Mouse (Mus musculus) heart, adult 2 months (tissue): ENCODE measurements around the gene Gjb5. TPM values are rescaled to one million over a fixed set of nuclear protein-coding genes. Genes with fewer than 3 reads are reported as not detected.

ENCODE experiments used
- DNase-seq, 2 experiments: peaks; one replicate each; pipeline ENCODE4 v3.0.0; 2021
- H3K27ac ChIP-seq: fragments of 200-600 bp; 2 replicates; pipeline ENCODE4 v1.8.1; 2022
- H3K27me3 ChIP-seq: fragments of 200-500 bp; 2 replicates; pipeline ENCODE4 v1.6.1; 2012; ENCODE audit warnings: mild to moderate bottlenecking, low read length, inconsistent platforms, mixed read lengths; ENCODE audit not compliant: control insufficient read depth, insufficient read depth
- H3K36me3 ChIP-seq: fragments of 200-500 bp; 2 replicates; pipeline ENCODE4 v1.6.1; 2012; ENCODE audit warnings: low read length, inconsistent platforms; ENCODE audit not compliant: control insufficient read depth, insufficient read depth
- H3K4me1 ChIP-seq: fragments of 200-500 bp; 2 replicates; pipeline ENCODE4 v1.6.1; 2011; ENCODE audit warnings: low read length; ENCODE audit not compliant: control insufficient read depth, insufficient read depth
- H3K4me3 ChIP-seq: fragments of 200-600 bp; 2 replicates; pipeline ENCODE4 v1.8.1; 2022
- H3K79me2 ChIP-seq: fragments of 200-500 bp; replicated peaks from 2 replicates; pipeline ENCODE4 v1.6.1; 2012; ENCODE audit warnings: mild to moderate bottlenecking, inconsistent platforms, low read length, moderate library complexity, mixed read lengths; ENCODE audit not compliant: control insufficient read depth, insufficient read depth
- H3K9ac ChIP-seq: fragments of 200-500 bp; 2 replicates; pipeline ENCODE4 v1.6.1; 2012; ENCODE audit warnings: low read depth, mild to moderate bottlenecking, control low read depth, inconsistent platforms, low read length, mixed read lengths
- CTCF ChIP-seq: fragments of 200-600 bp; IDR thresholded peaks from 2 replicates; pipeline ENCODE4 v1.8.1; 2022; ENCODE audit warnings: antibody characterized with exemption, mild to moderate bottlenecking, moderate library complexity
- EP300 ChIP-seq: fragments of 200-500 bp; IDR thresholded peaks from 2 replicates; pipeline ENCODE4 v1.6.1; 2011; ENCODE audit warnings: low read depth, low read length, control low read depth; ENCODE audit not compliant: insufficient read depth
- POLR2A ChIP-seq: fragments of 200-500 bp; IDR thresholded peaks from 2 replicates; pipeline ENCODE4 v1.6.1; 2011; ENCODE audit warnings: mild to moderate bottlenecking, low read depth, low read length, control low read depth; ENCODE audit not compliant: insufficient read depth
- WGBS: fragments of 180-500 bp; shearing (Covaris S2); methylation state at CpG from one replicate; pipeline ENCODE4 v1.1.7; 2018; 5-methylcytosine and 5-hydroxymethylcytosine counted together
- intact Hi-C: fragments of 180-260 bp; cut with DNase I; formaldehyde crosslinking; loops from one replicate; pipeline ENCODE4 v1.15.1; 2025
- polyA plus RNA-seq: library from polyadenylated mRNA; depleted of rRNA; stranded (reverse); fragments of >200 nt; gene quantifications from 2 replicates; pipeline ENCODE4 v1.2.3, GENCODE M21; 2012
- total RNA-seq, 2 experiments: library from RNA; stranded (reverse); gene quantifications; 2 replicates each; pipeline ENCODE4 v1.2.3; 2021

Gjb5 gene
- total and polyA plus RNA-seq, 3 experiments: 0.16 to 0.78 (median 0.29) TPM

- no peaks in the 10 kb centered on the region; the same call in 1 of the 2 replicates for H3K27me3 ChIP-seq
- H3K36me3 ChIP-seq: no peaks in the 10 kb centered on the region
- peak; percentile 35 to 77 for DNase-seq
- WGBS: 23% methylated on average over 13 of the region's 13 CpGs
- TF ChIP-seq EP300: peak; percentile 60; the same call in 1 of the 2 replicates
- TF ChIP-seq CTCF: peak; percentile 88
- TF ChIP-seq POLR2A: no peak
- no peak overlapping the region for H3K9ac ChIP-seq
- no peaks in the 10 kb centered on the region for H3K79me2 ChIP-seq
- no peak overlapping the region for H3K27ac ChIP-seq
- H3K4me3 ChIP-seq: no peak overlapping the region
- no peaks in the 10 kb centered on the region for H3K4me1 ChIP-seq
- intact Hi-C loops: loop anchor here (1.0 to 5.0 kb wide), 3 partner anchors 67 to 1174 kb away; no protein-coding TSS in a partner anchor
These were observed 10.5 kb upstream of the Gjb5 start for GRCm38 (mm10) chr4:127368379-127368973.

GRCm38 (mm10) chr4:127365834-127366233 is 7.9 kb upstream of the Gjb5 start:
- Histone ChIP-seq H3K4me1 (no peaks in the 10 kb centered on the region), H3K27ac (no peak overlapping the region), H3K36me3 (no peaks in the 10 kb centered on the region), H3K4me3 (no peak overlapping the region), H3K27me3 (no peaks in the 10 kb centered on the region; the same call in 1 of the 2 replicates), H3K9ac (no peak overlapping the region), H3K79me2 (no peaks in the 10 kb centered on the region)
- intact Hi-C loops: loop anchor here (5.0 kb wide), 1 partner anchor 1176 kb away; no protein-coding TSS in a partner anchor
- no peak for DNase-seq
- TF ChIP-seq POLR2A (no peak), CTCF (no peak), EP300 (no peak)
- 24% methylated on average over 4 of the region's 4 CpGs for WGBS

DNA sequence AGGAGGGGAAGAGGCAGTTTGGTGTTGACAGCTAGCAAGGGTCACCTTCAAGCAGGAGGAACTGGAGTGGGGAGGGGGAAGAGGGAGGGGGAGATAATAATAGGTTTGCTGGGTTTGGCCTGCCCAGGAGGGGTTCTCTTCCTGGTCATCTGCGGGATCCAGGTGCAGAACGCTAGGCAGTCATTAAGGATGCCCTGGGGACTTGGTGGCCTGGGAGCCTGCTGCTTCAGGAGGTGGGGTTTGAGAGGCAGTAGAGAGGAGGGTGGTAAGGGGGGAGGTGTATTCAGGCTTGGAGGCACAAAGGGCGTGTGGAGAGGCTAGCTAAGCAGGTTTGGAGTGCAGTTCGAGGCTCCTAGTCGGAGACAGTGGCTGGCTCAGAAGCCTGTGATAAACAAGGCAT is 7.5 kb upstream of the Gjb5 start:
- H3K79me2 ChIP-seq: no peaks in the 10 kb centered on the region
- H3K4me1 ChIP-seq: no peaks in the 10 kb centered on the region
- no peak overlapping the region for H3K9ac ChIP-seq
- DNase-seq: no peak
- 23% methylated on average over 5 of the region's 5 CpGs for WGBS
- no peaks in the 10 kb centered on the region; the same call in 1 of the 2 replicates for H3K27me3 ChIP-seq
- H3K36me3 ChIP-seq: no peaks in the 10 kb centered on the region
- TF ChIP-seq CTCF (no peak), POLR2A (no peak), EP300 (no peak)
- no peak overlapping the region for H3K4me3 ChIP-seq
- intact Hi-C loops: loop anchor here (5.0 kb wide), 1 partner anchor 1177 kb away; no protein-coding TSS in a partner anchor
- no peak overlapping the region for H3K27ac ChIP-seq

GRCm38 (mm10) chr4:127364431-127364830 is 6.5 kb upstream of the Gjb5 start:
- H3K4me1 ChIP-seq: no peaks in the 10 kb centered on the region
- H3K4me3 ChIP-seq: no peak overlapping the region
- intact Hi-C loops: no loop called here
- H3K9ac ChIP-seq: no peak overlapping the region
- H3K27ac ChIP-seq: no peak overlapping the region
- H3K27me3 ChIP-seq: no peaks in the 10 kb centered on the region; the same call in 1 of the 2 replicates
- TF ChIP-seq EP300 (no peak), POLR2A (no peak), CTCF (no peak)
- no peak for DNase-seq
- WGBS: 58% methylated on average over 6 of the region's 6 CpGs
- no peaks in the 10 kb centered on the region for H3K79me2 ChIP-seq
- no peaks in the 10 kb centered on the region for H3K36me3 ChIP-seq

DNA sequence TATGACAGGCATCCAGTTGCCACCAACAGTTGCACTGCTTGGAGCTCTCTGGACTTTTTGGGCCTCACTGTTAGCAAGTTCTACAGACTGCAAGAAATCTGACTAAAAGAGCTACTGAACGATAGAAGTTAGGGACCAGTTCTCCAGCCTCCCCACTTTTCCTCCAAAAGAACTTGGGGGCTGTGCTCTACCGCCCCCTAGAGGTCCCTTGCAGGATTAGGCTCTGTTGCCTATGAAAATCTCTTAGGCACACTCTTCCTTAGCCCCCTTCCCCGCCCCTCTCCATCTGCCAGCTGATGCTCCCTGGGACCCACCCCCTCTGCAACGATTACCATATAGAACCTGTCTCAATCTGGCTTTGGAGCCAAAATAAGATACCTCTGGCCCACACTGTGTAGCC is 5.3 kb upstream of the Gjb5 start:
- DNase-seq: no peak
- no peaks in the 10 kb centered on the region for H3K36me3 ChIP-seq
- no peaks in the 10 kb centered on the region for H3K79me2 ChIP-seq
- TF ChIP-seq POLR2A (no peak), EP300 (no peak), CTCF (peak; percentile 57)
- H3K4me3 ChIP-seq: no peak overlapping the region
- H3K27me3 ChIP-seq: no peaks in the 10 kb centered on the region; the same call in 1 of the 2 replicates
- no peaks in the 10 kb centered on the region for H3K4me1 ChIP-seq
- intact Hi-C loops: no loop called here
- WGBS: 63% methylated on average over 4 of the region's 4 CpGs
- H3K27ac ChIP-seq: no peak overlapping the region
- no peak overlapping the region for H3K9ac ChIP-seq

DNA sequence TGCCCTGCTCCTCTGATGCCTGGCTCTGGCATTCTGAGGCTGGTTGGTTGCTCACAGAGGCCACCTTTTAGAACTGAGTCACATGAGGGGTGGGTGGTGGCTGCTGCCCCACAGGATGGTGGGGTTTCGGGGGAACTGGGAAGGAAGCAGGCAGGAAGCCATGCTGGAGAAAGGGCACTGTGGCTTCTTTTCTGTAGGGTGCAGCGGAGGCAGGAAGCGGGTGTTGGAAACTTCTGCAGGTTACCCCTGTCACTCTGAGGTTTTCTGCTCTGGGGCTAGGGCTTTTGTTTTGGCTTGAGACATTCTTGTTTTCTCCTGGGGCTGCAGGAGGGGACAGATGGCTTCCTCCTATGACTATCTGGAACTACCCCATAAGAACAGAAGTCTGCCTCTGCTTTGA is 4.5 kb upstream of the Gjb5 start:
- no peaks in the 10 kb centered on the region for H3K36me3 ChIP-seq
- H3K9ac ChIP-seq: no peak overlapping the region
- 46% methylated on average over 3 of the region's 3 CpGs for WGBS
- DNase-seq: no peak
- no peak for TF ChIP-seq POLR2A
- no peak for TF ChIP-seq EP300
- no peaks in the 10 kb centered on the region; the same call in 1 of the 2 replicates for H3K27me3 ChIP-seq
- no peaks in the 10 kb centered on the region for H3K4me1 ChIP-seq
- no peak overlapping the region for H3K27ac ChIP-seq
- no peaks in the 10 kb centered on the region for H3K79me2 ChIP-seq
- no peak overlapping the region for H3K4me3 ChIP-seq
- intact Hi-C loops: no loop called here
